Mouse (Mus musculus): Measurements from ENCODE around the gene Kif18b.

DNA sequence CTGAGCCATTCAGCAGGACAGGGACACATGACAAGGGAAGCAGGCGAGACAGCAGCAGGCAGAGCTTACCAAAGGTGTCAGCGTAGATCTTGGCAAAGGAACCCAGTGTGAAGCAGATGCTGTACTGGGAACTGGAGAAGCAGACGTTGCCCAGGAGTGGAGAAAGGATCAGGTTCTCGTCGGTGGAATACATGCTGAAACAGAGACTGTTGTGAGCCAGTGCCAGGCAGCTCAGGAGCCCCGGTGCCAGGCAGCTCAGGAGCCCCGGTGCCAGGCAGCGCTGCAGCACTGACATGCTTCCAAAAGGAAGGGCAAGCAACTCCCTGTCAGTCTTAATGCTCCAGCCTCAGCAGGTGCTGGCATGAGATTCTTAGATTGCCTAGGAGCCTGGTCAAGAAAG, 65.0 kb downstream of the Kif18b start:
- TF ChIP-seq CTCF (IDR thresholded peaks at IDR 0.05; ENCODE audit: extremely low read depth, insufficient read depth, insufficient read length, insufficient replicate concordance), result no peak
- no peak for TF ChIP-seq POLR2A (IDR thresholded peaks at IDR 0.05; ENCODE audit: low read depth, low read length)
